Mouse (Mus musculus): ENCODE measurements around the gene Chadl. TPM values are rescaled to one million over a fixed set of nuclear protein-coding genes. Genes with fewer than 3 reads are reported as not detected.
"Not testable (repeated sequence)": the region's sequence is repeated elsewhere in the genome, so short reads cannot be mapped to it uniquely, and the experiment has no call there.

The Chadl gene
- total and polyA plus RNA-seq, 3 experiments: 1.6 to 2.8 (median 1.7) TPM

DNA sequence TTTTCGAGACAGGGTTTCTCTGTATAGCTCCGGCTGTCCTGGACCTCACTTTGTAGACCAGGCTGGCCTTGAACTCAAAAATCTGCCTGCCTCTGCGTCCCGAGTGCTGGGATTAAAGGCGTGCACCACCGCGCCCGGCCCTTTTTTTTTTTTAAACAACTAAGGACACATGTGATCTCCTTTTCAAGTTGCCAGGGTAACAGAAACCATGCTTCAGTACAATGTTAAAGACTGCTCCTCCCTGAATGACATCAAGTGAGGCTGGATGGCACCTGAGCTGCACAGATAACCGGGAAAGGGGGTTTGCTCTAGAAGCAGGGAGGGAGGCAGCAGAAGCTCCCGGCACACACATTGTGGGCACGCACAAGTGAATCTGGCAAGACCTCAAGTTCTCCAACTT lies 11.9 kb upstream of the Chadl start:
- WGBS: 92% methylated on average over 11 of the region's 11 CpGs
- Histone ChIP-seq H3K4me1 (ENCODE audit: control insufficient read depth, insufficient read depth, low read length) (no peaks in the 10 kb centered on the region), H3K9ac (ENCODE audit: low read depth, low read length) (no peak overlapping the region), H3K27ac (no peak overlapping the region), H3K79me2 (replicated peaks; ENCODE audit: control insufficient read depth, insufficient read depth, low read length) (no peaks in the 10 kb centered on the region), H3K36me3 (ENCODE audit: control insufficient read depth, insufficient read depth, low read length) (no peaks in the 10 kb centered on the region), H3K4me3 (no peak overlapping the region), H3K27me3 (ENCODE audit: control insufficient read depth, insufficient read depth, low read length) (no peaks in the 10 kb centered on the region)
- intact Hi-C loops (cut with DNase I): no loop called here
- no peak for DNase-seq
- TF ChIP-seq EP300 (IDR thresholded peaks at IDR 0.05; ENCODE audit: insufficient read depth, low read depth, low read length) (no peak), POLR2A (IDR thresholded peaks at IDR 0.05; ENCODE audit: insufficient read depth, low read depth, low read length) (no peak), CTCF (IDR thresholded peaks at IDR 0.05) (no peak)

DNA sequence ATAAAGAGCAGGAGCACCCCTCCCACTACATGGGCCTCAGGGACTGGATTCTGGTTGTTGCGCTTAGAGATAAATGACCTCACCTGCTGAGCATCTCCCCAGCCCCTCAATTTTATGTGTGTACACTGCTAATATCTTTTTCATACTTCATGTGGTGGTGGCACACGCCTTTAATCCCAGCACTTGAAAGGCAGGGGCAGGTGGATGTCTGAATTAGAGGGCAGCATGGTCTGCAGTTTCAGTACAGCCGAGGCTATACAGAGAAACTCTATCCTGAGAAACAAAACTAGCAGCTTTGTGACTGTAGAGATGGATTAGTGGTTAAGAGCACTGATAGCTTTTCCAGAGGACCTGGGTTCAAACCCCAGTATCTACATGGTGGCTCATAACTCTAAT lies 6.0 kb upstream of the Chadl start:
- Histone ChIP-seq H3K36me3 (ENCODE audit: control insufficient read depth, insufficient read depth, low read length) (no peaks in the 10 kb centered on the region), H3K27ac (no peak overlapping the region), H3K27me3 (ENCODE audit: control insufficient read depth, insufficient read depth, low read length) (no peaks in the 10 kb centered on the region), H3K4me1 (ENCODE audit: control insufficient read depth, insufficient read depth, low read length) (no peaks in the 10 kb centered on the region), H3K9ac (ENCODE audit: low read depth, low read length) (no peak overlapping the region), H3K79me2 (replicated peaks; ENCODE audit: control insufficient read depth, insufficient read depth, low read length) (no peaks in the 10 kb centered on the region), H3K4me3 (no peak overlapping the region)
- 83% methylated on average over 3 of the region's 3 CpGs for WGBS
- TF ChIP-seq CTCF (IDR thresholded peaks at IDR 0.05) (no peak), EP300 (IDR thresholded peaks at IDR 0.05; ENCODE audit: insufficient read depth, low read depth, low read length) (no peak), POLR2A (IDR thresholded peaks at IDR 0.05; ENCODE audit: insufficient read depth, low read depth, low read length) (no peak)
- DNase-seq: no peak
- intact Hi-C loops (cut with DNase I): no loop called here

GRCm38 (mm10) chr15:81702306-81703093 lies 5.4 kb upstream of the Chadl start:
- no peak for DNase-seq
- no peak for TF ChIP-seq EP300 (IDR thresholded peaks at IDR 0.05; ENCODE audit: insufficient read depth, low read depth, low read length)
- TF ChIP-seq POLR2A (IDR thresholded peaks at IDR 0.05; ENCODE audit: insufficient read depth, low read depth, low read length): no peak
- no peak for TF ChIP-seq CTCF (IDR thresholded peaks at IDR 0.05)
- Histone ChIP-seq H3K36me3 (ENCODE audit: control insufficient read depth, insufficient read depth, low read length) (no peaks in the 10 kb centered on the region), H3K27me3 (ENCODE audit: control insufficient read depth, insufficient read depth, low read length) (no peaks in the 10 kb centered on the region), H3K79me2 (replicated peaks; ENCODE audit: control insufficient read depth, insufficient read depth, low read length) (no peaks in the 10 kb centered on the region), H3K4me3 (no peak overlapping the region), H3K4me1 (ENCODE audit: control insufficient read depth, insufficient read depth, low read length) (no peaks in the 10 kb centered on the region), H3K27ac (no peak overlapping the region), H3K9ac (ENCODE audit: low read depth, low read length) (no peak overlapping the region)
- intact Hi-C loops (cut with DNase I): no loop called here
- WGBS: 85% methylated on average over 13 of the region's 13 CpGs

- TF ChIP-seq CTCF (IDR thresholded peaks at IDR 0.05): peak; percentile 32; the same call in 1 of the 2 replicates
- intact Hi-C loops (cut with DNase I); H3K36me3 ChIP-seq (ENCODE audit: control insufficient read depth, insufficient read depth, low read length); DNase-seq; H3K79me2 ChIP-seq (replicated peaks; ENCODE audit: control insufficient read depth, insufficient read depth, low read length); H3K4me1 ChIP-seq (ENCODE audit: control insufficient read depth, insufficient read depth, low read length); H3K27me3 ChIP-seq (ENCODE audit: control insufficient read depth, insufficient read depth, low read length); H3K4me3 ChIP-seq; H3K27ac ChIP-seq; H3K9ac ChIP-seq (ENCODE audit: low read depth, low read length): not testable (repeated sequence)
- WGBS: 77% methylated on average over 4 of the region's 4 CpGs
Observed at GRCm38 (mm10) chr15:81701350-81701749, 4.3 kb upstream of the Chadl start.

DNA sequence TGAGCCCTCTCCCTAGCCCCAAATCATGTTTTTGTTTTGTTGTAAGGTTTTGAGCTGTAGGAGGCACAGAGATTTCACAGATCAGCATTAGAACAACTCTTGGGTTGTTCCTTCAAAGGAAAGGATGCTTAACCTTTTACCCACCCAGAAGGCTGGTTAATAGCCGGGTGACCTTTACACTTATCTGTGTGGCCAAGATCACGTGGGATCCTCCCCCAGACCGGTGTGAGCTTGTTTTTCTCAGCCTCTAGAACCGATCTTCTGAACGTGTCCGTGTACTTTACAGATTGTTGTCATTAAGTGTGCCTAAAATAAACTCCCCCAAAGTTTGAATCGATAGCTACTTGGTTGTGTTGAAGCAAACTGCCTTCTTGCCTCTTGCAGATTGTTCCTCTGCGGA lies 3.5 kb upstream of the Chadl start:
- intact Hi-C loops (cut with DNase I): no loop called here
- H3K27ac ChIP-seq: no peak overlapping the region
- WGBS: 35% methylated on average over 8 of the region's 8 CpGs

GRCm38 (mm10) chr15:81700161-81700560 lies 3.1 kb upstream of the Chadl start:
- 63% methylated on average over 2 of the region's 2 CpGs for WGBS
- H3K27ac ChIP-seq: no peak overlapping the region
- TF ChIP-seq POLR2A (IDR thresholded peaks at IDR 0.05; ENCODE audit: insufficient read depth, low read depth, low read length): no peak
- TF ChIP-seq CTCF (IDR thresholded peaks at IDR 0.05): no peak
- no peak for TF ChIP-seq EP300 (IDR thresholded peaks at IDR 0.05; ENCODE audit: insufficient read depth, low read depth, low read length)
- H3K79me2 ChIP-seq (replicated peaks; ENCODE audit: control insufficient read depth, insufficient read depth, low read length): no peaks in the 10 kb centered on the region
- H3K9ac ChIP-seq (ENCODE audit: low read depth, low read length): no peak overlapping the region
- no peaks in the 10 kb centered on the region for H3K27me3 ChIP-seq (ENCODE audit: control insufficient read depth, insufficient read depth, low read length)
- no peaks in the 10 kb centered on the region for H3K36me3 ChIP-seq (ENCODE audit: control insufficient read depth, insufficient read depth, low read length)
- DNase-seq: no peak
- intact Hi-C loops (cut with DNase I): no loop called here
- H3K4me1 ChIP-seq (ENCODE audit: control insufficient read depth, insufficient read depth, low read length): no peaks in the 10 kb centered on the region
- no peak overlapping the region for H3K4me3 ChIP-seq

More for the DNA sequence above, 3.5 kb upstream of the Chadl start:
- Histone ChIP-seq H3K4me1 (ENCODE audit: control insufficient read depth, insufficient read depth, low read length) (no peaks in the 10 kb centered on the region), H3K9ac (ENCODE audit: low read depth, low read length) (no peak overlapping the region), H3K36me3 (ENCODE audit: control insufficient read depth, insufficient read depth, low read length) (no peaks in the 10 kb centered on the region), H3K4me3 (no peak overlapping the region), H3K27me3 (ENCODE audit: control insufficient read depth, insufficient read depth, low read length) (no peaks in the 10 kb centered on the region), H3K79me2 (replicated peaks; ENCODE audit: control insufficient read depth, insufficient read depth, low read length) (no peaks in the 10 kb centered on the region)
- TF ChIP-seq CTCF (IDR thresholded peaks at IDR 0.05) (no peak), EP300 (IDR thresholded peaks at IDR 0.05; ENCODE audit: insufficient read depth, low read depth, low read length) (no peak), POLR2A (IDR thresholded peaks at IDR 0.05; ENCODE audit: insufficient read depth, low read depth, low read length) (no peak)
- no peak for DNase-seq

Measured in heart, adult 2 months (tissue).